Mouse (Mus musculus): Measurements from ENCODE around the gene Rbbp4. TPM values are rescaled to one million over a fixed set of nuclear protein-coding genes. Genes with fewer than 3 reads are reported as not detected.

Rbbp4 gene
- 188 and 198 TPM in 2 replicates for polyA plus RNA-seq (2015; fragmentation: Nextera tagmentation; extraction: Ambion mirVana)

GRCm38 (mm10) chr4:129335216-129336074 lies at the start of gene Rbbp4, which contains the start of gene Zbtb8os:
Rbbp4 (minus strand) TSS chr4:129335370.
Zbtb8os (plus strand) TSS chr4:129335695.

GRCm38 (mm10) chr4:129377601-129378390 lies 42.6 kb upstream of the Rbbp4 start, which contains the start of gene Zbtb8a:
Zbtb8a (minus strand) TSS chr4:129378116.

DNA sequence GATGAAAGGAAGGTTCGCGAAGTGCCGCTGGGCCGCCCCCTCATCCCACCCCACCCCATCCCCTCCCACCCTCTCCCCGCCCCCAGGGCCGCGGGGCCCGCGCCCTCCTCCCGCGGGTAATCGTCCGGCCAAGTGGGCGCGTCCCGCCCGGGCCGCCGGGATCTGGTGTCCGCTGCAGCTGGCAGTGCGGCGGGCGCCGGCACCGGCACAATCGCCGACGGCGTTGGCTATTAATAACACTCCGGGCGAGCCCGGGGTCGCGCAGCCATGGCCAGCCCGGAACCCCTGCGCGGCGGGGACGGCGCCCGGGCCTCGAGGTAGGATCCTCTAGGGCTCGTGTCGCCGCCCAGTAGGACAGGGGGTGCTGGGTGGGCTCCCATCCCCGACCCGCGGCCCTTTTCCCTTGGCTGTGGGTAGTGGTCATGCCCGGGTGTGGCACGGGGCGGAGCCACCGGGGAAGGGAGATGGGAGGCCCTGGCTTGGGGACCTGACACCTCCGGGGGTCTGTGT lies 47.6 kb downstream of the Rbbp4 start, which contains the start of gene Sync:
Sync (plus strand) TSS at position 146 of the 510 bp plus-strand sequence.

DNA sequence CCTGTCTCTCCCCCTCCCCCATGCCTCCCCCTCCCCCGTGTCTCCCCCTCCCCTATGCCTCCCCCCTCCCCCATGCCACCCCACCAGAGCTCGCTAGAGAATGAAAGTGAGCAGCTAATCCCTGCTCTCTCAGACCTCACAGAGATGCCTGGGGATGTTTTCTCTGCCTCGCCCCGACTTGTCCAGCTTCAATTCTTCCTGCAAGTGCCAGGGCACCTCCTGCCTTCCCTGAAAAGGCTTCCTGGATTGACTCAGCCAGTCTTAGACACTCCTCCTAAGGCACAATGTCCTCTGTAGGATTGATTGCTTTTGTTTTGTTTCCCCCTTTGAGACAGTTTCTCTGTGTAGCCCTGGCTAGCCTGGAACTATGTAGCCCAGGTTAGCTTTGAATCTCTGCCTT lies 74.0 kb downstream of the Rbbp4 start, which contains the start of gene C77080:
C77080 (minus strand) TSS at position 209 of the 400 bp plus-strand sequence.

Small RNAs within 50 kb of the gene (microRNA-seq; reads per million reads assigned to microRNA genes)
- 0 reads per million in 2 experiments for gene Gm22994

Other genes with a start within 250 kb of the Rbbp4 start
- 2.8 and 4.1 TPM in 2 replicates for gene Tmem54, start 229.8 kb downstream of the Rbbp4 start, polyA plus RNA-seq (2015; fragmentation: Nextera tagmentation; extraction: Ambion mirVana)
- gene Hpca, start 213.3 kb downstream of the Rbbp4 start, polyA plus RNA-seq (2015; fragmentation: Nextera tagmentation; extraction: Ambion mirVana), result 0.89 and 1.2 TPM in 2 replicates
- gene Fndc5, start 198.4 kb downstream of the Rbbp4 start, polyA plus RNA-seq (2015; fragmentation: Nextera tagmentation; extraction: Ambion mirVana), result 37.6 and 38.1 TPM in 2 replicates
- gene S100pbp, start 145.6 kb downstream of the Rbbp4 start, polyA plus RNA-seq (2015; fragmentation: Nextera tagmentation; extraction: Ambion mirVana), result 5.4 and 6.2 TPM in 2 replicates
- gene Yars, start 145.6 kb downstream of the Rbbp4 start, polyA plus RNA-seq (2015; fragmentation: Nextera tagmentation; extraction: Ambion mirVana), result 32.6 and 35.0 TPM in 2 replicates
- 1.2 and 1.3 TPM in 2 replicates for gene C77080, start 74.0 kb downstream of the Rbbp4 start, polyA plus RNA-seq (2015; fragmentation: Nextera tagmentation; extraction: Ambion mirVana)
- gene Sync, start 47.8 kb downstream of the Rbbp4 start, polyA plus RNA-seq (2015; fragmentation: Nextera tagmentation; extraction: Ambion mirVana), result 36.7 and 40.0 TPM in 2 replicates
- gene Zbtb8os, start 325 bp upstream of the Rbbp4 start, polyA plus RNA-seq (2015; fragmentation: Nextera tagmentation; extraction: Ambion mirVana), result 28.6 and 30.2 TPM in 2 replicates
- gene Zbtb8a, start 42.7 kb upstream of the Rbbp4 start, polyA plus RNA-seq (2015; fragmentation: Nextera tagmentation; extraction: Ambion mirVana), result 3.8 and 6.5 TPM in 2 replicates
- not detected in 2 replicates for gene Zbtb8b, start 105.5 kb upstream of the Rbbp4 start, polyA plus RNA-seq (2015; fragmentation: Nextera tagmentation; extraction: Ambion mirVana)
- 16.8 and 20.1 TPM in 2 replicates for gene Bsdc1, start 126.2 kb upstream of the Rbbp4 start, polyA plus RNA-seq (2015; fragmentation: Nextera tagmentation; extraction: Ambion mirVana)
- gene Tssk3, start 155.7 kb upstream of the Rbbp4 start, polyA plus RNA-seq (2015; fragmentation: Nextera tagmentation; extraction: Ambion mirVana), result not detected in 2 replicates
- gene Fam229a, start 155.8 kb upstream of the Rbbp4 start, polyA plus RNA-seq (2015; fragmentation: Nextera tagmentation; extraction: Ambion mirVana), result not detected in 2 replicates
- gene Marcksl1, start 178.2 kb upstream of the Rbbp4 start, polyA plus RNA-seq (2015; fragmentation: Nextera tagmentation; extraction: Ambion mirVana), result 75.3 and 95.8 TPM in 2 replicates
- 49.0 and 59.8 TPM in 2 replicates for gene Hdac1, start 207.3 kb upstream of the Rbbp4 start, polyA plus RNA-seq (2015; fragmentation: Nextera tagmentation; extraction: Ambion mirVana)
- gene Lck, start 238.3 kb upstream of the Rbbp4 start, polyA plus RNA-seq (2015; fragmentation: Nextera tagmentation; extraction: Ambion mirVana), result 0.78 and 1.2 TPM in 2 replicates
- 1.7 and 2.5 TPM in 2 replicates for gene Fam167b, start 243.2 kb upstream of the Rbbp4 start, polyA plus RNA-seq (2015; fragmentation: Nextera tagmentation; extraction: Ambion mirVana)